Mouse (Mus musculus) lung, embryonic 16.5 days (tissue): Measurements from ENCODE around the gene Lyrm4. TPM values are rescaled to one million over a fixed set of nuclear protein-coding genes. Genes with fewer than 3 reads are reported as not detected.
"Not testable (repeated sequence)": the region's sequence is repeated elsewhere in the genome, so short reads cannot be mapped to it uniquely, and the experiment has no call there.

Experiments used
- ATAC-seq: fragments of 200-750 bp; cut with Nextera tagmentation; 2 replicates; pipeline ENCODE4 v1.8.0; 2017; ENCODE audit warnings: low read depth, mild to moderate bottlenecking, moderate library complexity
- H3K27ac ChIP-seq: fragments of 300-500 bp; sonication (generic); 2 replicates; pipeline ENCODE4 v1.5.1; 2014; ENCODE audit warnings: mild to moderate bottlenecking, control low read depth, low read length
- H3K27me3 ChIP-seq: fragments of 300-500 bp; sonication (generic); 2 replicates; pipeline ENCODE4 v1.6.1; 2014; ENCODE audit warnings: low read depth, low read length, mixed read lengths; ENCODE audit not compliant: control insufficient read depth, insufficient read depth
- H3K36me3 ChIP-seq: fragments of 300-500 bp; sonication (generic); 2 replicates; pipeline ENCODE4 v1.6.1; 2014; ENCODE audit warnings: low read length; ENCODE audit not compliant: control insufficient read depth, insufficient read depth
- H3K4me1 ChIP-seq: fragments of 300-500 bp; sonication (generic); replicated peaks from 2 replicates; pipeline ENCODE4 v1.6.1; 2014; ENCODE audit warnings: low read length, mixed read lengths; ENCODE audit not compliant: control insufficient read depth, insufficient read depth
- H3K4me2 ChIP-seq: fragments of 300-500 bp; sonication (generic); 2 replicates; pipeline ENCODE4 v1.6.1; 2014; ENCODE audit warnings: low read depth, low read length, control low read depth
- H3K4me3 ChIP-seq: fragments of 300-500 bp; sonication (generic); 2 replicates; pipeline ENCODE4 v1.5.1; 2014; ENCODE audit warnings: mild to moderate bottlenecking, low read length, control low read depth
- H3K9ac ChIP-seq: fragments of 300-500 bp; sonication (generic); 2 replicates; pipeline ENCODE4 v1.6.1; 2014; ENCODE audit warnings: low read length, control low read depth
- H3K9me3 ChIP-seq: fragments of 300-500 bp; sonication (generic); 2 replicates; pipeline ENCODE4 v1.6.1; 2016; ENCODE audit warnings: low read length; ENCODE audit not compliant: control insufficient read depth
- WGBS: fragments of 180-500 bp; shearing (Covaris S2); extraction: QIAGEN DNeasy Blood & Tissue Kit; methylation state at CpG from one replicate; pipeline ENCODE4 v1.1.7; 2014; 5-methylcytosine and 5-hydroxymethylcytosine counted together
- polyA plus RNA-seq: library from polyadenylated mRNA; unstranded; fragments of >200 nt; fragmentation: Nextera tagmentation; extraction: Ambion mirVana; gene quantifications from 2 replicates; pipeline ENCODE4 v1.2.1, GENCODE M21; 2015

Lyrm4 gene
- polyA plus RNA-seq, 1 experiment from 2014 or later, result 23.2 TPM

DNA sequence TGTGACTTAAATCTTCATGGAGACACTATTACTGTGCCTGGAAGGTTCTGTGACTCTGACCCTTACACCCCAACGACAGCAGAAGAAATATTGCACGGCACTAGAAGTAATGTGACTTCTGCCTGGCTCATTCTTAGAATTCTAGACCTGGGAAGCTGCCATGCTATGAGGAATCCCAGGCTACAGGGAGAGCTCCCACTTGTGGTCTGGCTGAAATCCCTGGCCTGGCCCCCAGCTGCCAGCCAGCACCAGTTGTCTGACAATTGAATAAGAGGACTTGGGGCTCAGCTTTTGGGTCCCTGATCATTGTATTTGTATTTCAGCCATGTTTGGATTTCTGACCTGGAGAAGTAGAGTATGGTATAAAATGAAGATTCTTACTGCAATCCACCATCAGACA lies 99.3 kb downstream of the Lyrm4 start:
- H3K27me3 ChIP-seq, result no peaks in the 10 kb centered on the region
- no peak overlapping the region for H3K27ac ChIP-seq
- H3K36me3 ChIP-seq, result no peaks in the 10 kb centered on the region
- H3K4me2 ChIP-seq, result no peak overlapping the region
- ATAC-seq, result no peak
- WGBS, result 68% methylated on average over 2 of the region's 2 CpGs
- H3K4me1 ChIP-seq, result peaks cover 5% of the 10 kb centered on the region; the same call in 1 of the 2 replicates
- no peak overlapping the region for H3K4me3 ChIP-seq
- no peaks in the 10 kb centered on the region for H3K9me3 ChIP-seq
- H3K9ac ChIP-seq, result no peak overlapping the region

DNA sequence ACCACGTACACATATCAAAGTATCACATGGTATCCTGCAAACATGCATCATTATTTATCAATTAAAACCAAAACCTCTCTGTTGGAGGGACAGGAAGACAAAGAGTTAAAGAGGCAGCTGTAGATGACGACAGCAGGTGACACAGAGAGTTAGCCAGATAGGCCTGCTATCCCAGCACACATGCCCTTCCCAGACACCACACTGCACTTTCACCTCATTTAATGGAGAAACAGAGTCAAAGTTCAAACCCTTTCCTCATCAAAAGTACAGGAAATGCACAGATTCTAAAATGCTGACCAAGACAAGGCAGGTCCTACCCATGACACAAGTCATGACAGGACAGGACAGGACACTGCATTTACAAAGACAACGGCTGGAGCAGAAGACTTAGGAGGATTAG lies 101.7 kb downstream of the Lyrm4 start:
- H3K36me3 ChIP-seq, result no peaks in the 10 kb centered on the region
- WGBS, result 58% methylated on average over 3 of the region's 3 CpGs
- peaks cover 5% of the 10 kb centered on the region; the same call in 1 of the 2 replicates for H3K4me1 ChIP-seq
- no peak for ATAC-seq
- no peak overlapping the region for H3K27ac ChIP-seq
- H3K9me3 ChIP-seq, result no peaks in the 10 kb centered on the region
- H3K4me2 ChIP-seq, result no peak overlapping the region
- H3K27me3 ChIP-seq, result no peaks in the 10 kb centered on the region
- H3K4me3 ChIP-seq, result no peak overlapping the region
- no peak overlapping the region for H3K9ac ChIP-seq

DNA sequence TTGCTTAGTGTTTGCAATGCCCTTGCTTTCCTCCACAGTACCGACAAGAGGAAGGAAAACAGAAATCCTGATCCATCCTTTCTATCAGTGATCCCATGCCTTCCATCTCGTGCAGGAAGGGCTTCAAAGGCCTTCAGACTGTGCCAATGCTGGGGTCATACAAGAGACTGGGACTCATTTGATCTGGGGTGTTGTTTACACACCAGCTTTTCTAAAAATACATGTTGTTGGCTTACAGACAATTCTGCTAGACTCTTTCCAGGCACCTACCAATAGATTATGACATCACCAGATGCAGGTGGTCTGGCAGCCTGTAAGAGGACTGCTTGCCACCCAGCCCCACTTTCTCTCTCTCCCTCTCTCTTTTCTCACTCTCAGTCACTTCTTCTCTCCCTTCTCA lies 107.3 kb downstream of the Lyrm4 start:
- Histone ChIP-seq H3K4me2 (no peak overlapping the region), H3K27me3 (no peaks in the 10 kb centered on the region), H3K4me1 (peaks cover 3% of the 10 kb centered on the region; the same call in 1 of the 2 replicates), H3K27ac (no peak overlapping the region), H3K9me3 (no peaks in the 10 kb centered on the region), H3K36me3 (no peaks in the 10 kb centered on the region), H3K4me3 (no peak overlapping the region), H3K9ac (no peak overlapping the region)
- ATAC-seq, result no peak
- WGBS, result 19% methylated on average over 2 of the region's 2 CpGs

DNA sequence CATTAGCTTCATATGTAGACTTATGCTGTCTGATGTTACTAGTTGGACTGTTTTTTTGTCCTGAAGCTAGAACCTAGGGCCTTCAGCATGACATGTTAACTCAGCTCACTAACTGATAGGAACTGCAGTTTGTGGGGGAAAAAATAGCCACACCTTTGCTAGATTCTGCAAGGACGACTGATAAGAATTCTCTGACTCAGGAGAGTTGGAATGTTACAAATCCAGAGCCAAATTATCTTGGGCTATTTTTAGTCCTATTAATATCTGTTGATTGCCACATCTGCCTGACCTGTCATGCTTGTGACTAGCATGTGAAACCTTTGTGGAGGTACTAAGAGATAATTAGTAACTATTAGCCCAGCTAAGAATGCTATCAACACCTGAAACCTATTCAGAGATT lies 116.5 kb downstream of the Lyrm4 start:
- no peak overlapping the region for H3K4me2 ChIP-seq
- ATAC-seq, result no peak
- H3K9me3 ChIP-seq, result no peaks in the 10 kb centered on the region
- H3K4me3 ChIP-seq, result no peak overlapping the region
- no peaks in the 10 kb centered on the region for H3K36me3 ChIP-seq
- H3K27ac ChIP-seq, result no peak overlapping the region
- 61% methylated on average over 1 of the region's 1 CpGs for WGBS
- no peaks in the 10 kb centered on the region for H3K27me3 ChIP-seq
- no peak overlapping the region for H3K9ac ChIP-seq
- peaks cover 1% of the 10 kb centered on the region; the same call in 1 of the 2 replicates for H3K4me1 ChIP-seq

DNA sequence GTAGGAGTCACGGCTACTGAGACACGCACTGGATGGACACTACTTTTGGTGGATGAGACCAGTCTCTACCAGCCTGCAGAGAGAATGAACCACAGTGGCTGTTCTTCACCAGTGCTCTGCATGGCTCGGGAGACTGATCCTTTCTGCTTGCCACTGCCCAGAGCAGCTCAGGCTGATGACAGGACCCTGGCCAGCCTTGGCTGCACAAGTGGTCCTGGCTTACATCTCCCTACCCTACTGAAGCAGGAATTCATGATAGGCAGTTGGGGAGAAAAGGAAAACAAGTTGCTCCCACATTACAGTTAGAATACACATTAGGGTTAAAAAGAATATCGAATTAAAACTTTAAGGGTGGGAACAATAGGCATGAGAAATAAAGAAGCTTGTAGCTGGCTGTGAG lies 119.7 kb downstream of the Lyrm4 start:
- Histone ChIP-seq H3K27me3 (no peaks in the 10 kb centered on the region), H3K4me3 (no peak overlapping the region), H3K27ac (no peak overlapping the region), H3K4me2 (no peak overlapping the region), H3K9ac (no peak overlapping the region), H3K9me3 (no peaks in the 10 kb centered on the region), H3K36me3 (no peaks in the 10 kb centered on the region), H3K4me1 (peaks cover 13% of the 10 kb centered on the region)
- WGBS, result 92% methylated on average over 4 of the region's 4 CpGs
- no peak for ATAC-seq

DNA sequence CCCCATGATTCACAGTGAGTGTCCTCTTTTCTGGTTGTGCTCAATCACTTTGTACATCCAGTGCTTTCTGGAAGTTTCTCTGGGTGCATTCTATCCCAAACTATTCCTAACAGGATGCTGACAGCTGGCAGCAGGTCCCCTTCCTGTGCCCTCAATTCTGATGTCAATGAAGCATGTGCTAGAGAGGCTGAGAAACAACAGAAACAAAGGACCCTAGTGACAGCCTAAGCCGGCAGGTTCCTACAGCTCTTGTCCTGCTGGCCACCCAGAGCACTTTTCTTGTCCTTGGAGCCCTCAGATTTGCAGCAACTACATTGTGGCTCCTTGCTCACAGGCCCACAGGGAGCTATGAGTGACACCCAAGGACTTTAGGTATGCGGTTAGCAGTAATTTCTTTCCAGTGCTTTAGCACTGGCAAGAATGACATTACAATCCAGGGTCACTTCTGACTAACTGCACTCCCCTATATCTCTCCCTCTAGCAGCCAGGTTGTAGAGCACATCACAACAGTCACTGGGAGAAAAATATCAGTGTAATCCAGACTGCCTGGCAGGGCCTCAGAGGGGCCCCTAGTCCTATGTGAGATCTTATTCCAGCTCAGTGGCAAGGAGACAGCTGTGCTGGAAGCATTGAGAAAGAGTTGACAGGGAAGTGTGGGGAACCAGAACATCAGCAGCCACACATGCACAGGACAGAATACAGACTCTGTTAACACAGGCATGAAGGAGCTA lies 121.5 kb downstream of the Lyrm4 start:
- no peak for ATAC-seq
- 67% methylated on average over 2 of the region's 2 CpGs for WGBS
- Histone ChIP-seq H3K4me2 (no peak overlapping the region), H3K27me3 (no peaks in the 10 kb centered on the region), H3K27ac (peak overlapping the region; percentile 83; the same call in 1 of the 2 replicates), H3K9me3 (no peaks in the 10 kb centered on the region), H3K4me3 (no peak overlapping the region), H3K4me1 (peaks cover 13% of the 10 kb centered on the region), H3K9ac (no peak overlapping the region), H3K36me3 (no peaks in the 10 kb centered on the region)

DNA sequence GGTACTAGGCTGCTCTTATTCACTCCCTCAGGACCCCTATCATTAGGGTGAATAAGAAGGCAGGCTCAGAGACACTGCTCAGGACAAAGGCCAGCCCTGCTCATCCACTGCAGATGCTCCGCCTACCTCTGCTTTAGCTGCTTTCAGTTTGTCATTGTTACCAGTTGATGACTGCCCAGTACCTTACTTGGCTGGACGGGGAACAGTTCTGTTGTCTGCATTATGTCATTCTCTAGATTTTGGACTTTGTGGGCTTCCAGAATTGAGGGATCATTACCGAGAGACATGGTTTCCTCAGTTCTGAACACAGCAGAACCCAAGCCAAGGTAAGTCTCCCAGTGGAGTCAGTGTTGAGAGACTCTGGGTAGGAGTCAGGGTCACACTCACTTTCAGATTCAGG lies 122.1 kb downstream of the Lyrm4 start:
- Histone ChIP-seq H3K9me3 (no peaks in the 10 kb centered on the region), H3K27ac (peak overlapping the region; percentile 83), H3K36me3 (no peaks in the 10 kb centered on the region), H3K4me1 (peaks cover 13% of the 10 kb centered on the region), H3K4me3 (no peak overlapping the region), H3K9ac (no peak overlapping the region), H3K27me3 (no peaks in the 10 kb centered on the region), H3K4me2 (no peak overlapping the region)
- WGBS, result 87% methylated on average over 3 of the region's 3 CpGs
- no peak for ATAC-seq

DNA sequence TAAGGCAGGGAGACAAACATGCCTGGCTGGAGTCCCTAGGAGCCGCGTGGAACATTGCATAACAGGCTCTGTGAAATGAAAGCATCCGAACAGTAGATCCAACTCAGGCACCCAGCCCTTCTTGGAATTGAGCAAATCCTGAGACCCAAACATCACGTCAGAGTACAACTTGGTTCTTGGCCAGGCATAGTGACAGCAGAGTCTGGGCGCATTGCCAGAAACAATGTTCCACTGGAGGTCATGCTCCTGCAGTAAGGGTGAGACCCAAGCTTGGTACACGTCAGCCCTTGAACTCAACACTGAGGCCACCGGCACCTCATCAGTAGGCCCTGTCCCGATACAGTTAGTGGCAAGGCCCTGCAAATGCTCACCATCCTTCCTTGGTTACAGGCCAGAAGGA lies 123.3 kb downstream of the Lyrm4 start:
- 34% methylated on average over 8 of the region's 8 CpGs for WGBS
- no peaks in the 10 kb centered on the region for H3K27me3 ChIP-seq
- no peaks in the 10 kb centered on the region for H3K9me3 ChIP-seq
- peaks cover 13% of the 10 kb centered on the region for H3K4me1 ChIP-seq
- H3K9ac ChIP-seq, result no peak overlapping the region
- no peak overlapping the region for H3K4me2 ChIP-seq
- H3K27ac ChIP-seq, result peak overlapping the region; percentile 83
- ATAC-seq, result peak; percentile 97
- H3K4me3 ChIP-seq, result no peak overlapping the region
- no peaks in the 10 kb centered on the region for H3K36me3 ChIP-seq

DNA sequence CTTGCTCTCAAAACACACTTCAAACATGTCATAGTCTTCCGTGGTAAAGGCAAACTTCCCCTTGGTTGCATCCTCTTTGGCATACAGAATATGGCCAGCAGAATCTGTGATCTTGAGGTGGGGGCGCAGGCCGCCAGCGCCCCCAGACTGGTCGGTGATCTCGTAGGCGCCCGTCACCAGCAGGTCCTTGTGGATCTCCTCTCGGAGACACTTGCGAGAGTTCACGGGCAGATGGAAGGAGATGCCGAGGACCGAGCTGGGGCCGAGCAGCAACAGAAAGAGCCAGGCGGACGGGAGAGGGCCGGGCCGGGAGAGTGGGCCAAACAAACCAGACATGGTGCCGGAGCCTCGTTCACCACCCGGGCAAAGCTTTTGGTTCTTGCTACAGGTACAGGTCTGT lies 126.1 kb downstream of the Lyrm4 start:
- 96% methylated on average over 18 of the region's 21 CpGs for WGBS

More for the DNA sequence above, 126.1 kb downstream of the Lyrm4 start:
- not testable (repeated sequence) for H3K9me3 ChIP-seq, H3K36me3 ChIP-seq, H3K9ac ChIP-seq, H3K4me3 ChIP-seq, H3K27me3 ChIP-seq, ATAC-seq, H3K27ac ChIP-seq, H3K4me2 ChIP-seq
- H3K4me1 ChIP-seq, result peaks cover 13% of the 10 kb centered on the region
